Mouse (Mus musculus): ENCODE results near the gene Hs3st2. TPM values are rescaled to one million over a fixed set of nuclear protein-coding genes. Genes with fewer than 3 reads are reported as not detected.
A peak's percentile ranks its signal among the peaks of the same experiment; 100 is the strongest.

Hs3st2 gene
- polyA plus RNA-seq, 1 experiment from 2014 or later = not detected

GRCm38 (mm10) chr7:121489401-121489800 lies 97.7 kb downstream of the Hs3st2 start:
- Histone ChIP-seq H3K9ac (replicated peaks; ENCODE audit: low read depth) (no peak overlapping the region), H3K27me3 (replicated peaks; ENCODE audit: insufficient read depth, low read length) (no peaks in the 10 kb centered on the region), H3K27ac (ENCODE audit: low read length) (no peak overlapping the region), H3K9me3 (ENCODE audit: low read length) (no peaks in the 10 kb centered on the region), H3K4me2 (replicated peaks; ENCODE audit: low read depth, low read length) (no peak overlapping the region), H3K4me1 (ENCODE audit: insufficient read depth, low read depth, low read length) (no peaks in the 10 kb centered on the region), H3K36me3 (ENCODE audit: insufficient read depth, low read length) (no peaks in the 10 kb centered on the region), H3K4me3 (ENCODE audit: low read depth, low read length) (no peak overlapping the region)
- WGBS = 56% methylated on average over 9 of the region's 9 CpGs
- TF ChIP-seq CTCF (IDR thresholded peaks at IDR 0.05) (no peak), EP300 (IDR thresholded peaks at IDR 0.05) (no peak)
- ATAC-seq (no peak), DNase-seq (ENCODE audit: low spot score) (no peak)

- Histone ChIP-seq H3K9ac (replicated peaks; ENCODE audit: low read depth) (no peak overlapping the region), H3K27me3 (replicated peaks; ENCODE audit: insufficient read depth, low read length) (no peaks in the 10 kb centered on the region), H3K4me3 (ENCODE audit: low read depth, low read length) (no peak overlapping the region), H3K4me1 (ENCODE audit: insufficient read depth, low read depth, low read length) (no peaks in the 10 kb centered on the region), H3K27ac (ENCODE audit: low read length) (no peak overlapping the region), H3K36me3 (ENCODE audit: insufficient read depth, low read length) (no peaks in the 10 kb centered on the region), H3K9me3 (ENCODE audit: low read length) (no peaks in the 10 kb centered on the region), H3K4me2 (replicated peaks; ENCODE audit: low read depth, low read length) (no peak overlapping the region)
- TF ChIP-seq CTCF (IDR thresholded peaks at IDR 0.05) (no peak), EP300 (IDR thresholded peaks at IDR 0.05) (no peak)
- 51% methylated on average over 3 of the region's 3 CpGs for WGBS
- DNase-seq (ENCODE audit: low spot score) = no peak
- no peak for ATAC-seq
These were observed 99.9 kb downstream of the Hs3st2 start for GRCm38 (mm10) chr7:121491455-121492005.

GRCm38 (mm10) chr7:121500516-121500915 lies 108.9 kb downstream of the Hs3st2 start:
- DNase-seq (ENCODE audit: low spot score) = no peak
- Histone ChIP-seq H3K36me3 (ENCODE audit: insufficient read depth, low read length) (no peaks in the 10 kb centered on the region), H3K27me3 (replicated peaks; ENCODE audit: insufficient read depth, low read length) (no peaks in the 10 kb centered on the region), H3K9me3 (ENCODE audit: low read length) (no peaks in the 10 kb centered on the region), H3K9ac (replicated peaks; ENCODE audit: low read depth) (no peak overlapping the region), H3K4me2 (replicated peaks; ENCODE audit: low read depth, low read length) (no peak overlapping the region), H3K4me1 (ENCODE audit: insufficient read depth, low read depth, low read length) (no peaks in the 10 kb centered on the region), H3K27ac (ENCODE audit: low read length) (no peak overlapping the region), H3K4me3 (ENCODE audit: low read depth, low read length) (no peak overlapping the region)
- 82% methylated on average over 17 of the region's 17 CpGs for WGBS
- TF ChIP-seq CTCF (IDR thresholded peaks at IDR 0.05) (no peak), EP300 (IDR thresholded peaks at IDR 0.05) (no peak)
- no peak for ATAC-seq

GRCm38 (mm10) chr7:121501666-121502065 lies 110.0 kb downstream of the Hs3st2 start:
- no peak for ATAC-seq
- no peak for DNase-seq (ENCODE audit: low spot score)
- no peaks in the 10 kb centered on the region for H3K9me3 ChIP-seq (ENCODE audit: low read length)
- no peaks in the 10 kb centered on the region for H3K36me3 ChIP-seq (ENCODE audit: insufficient read depth, low read length)
- H3K9ac ChIP-seq (replicated peaks; ENCODE audit: low read depth) = no peak overlapping the region
- H3K27ac ChIP-seq (ENCODE audit: low read length) = no peak overlapping the region
- H3K4me2 ChIP-seq (replicated peaks; ENCODE audit: low read depth, low read length) = no peak overlapping the region
- no peaks in the 10 kb centered on the region for H3K27me3 ChIP-seq (replicated peaks; ENCODE audit: insufficient read depth, low read length)
- 64% methylated on average over 10 of the region's 10 CpGs for WGBS
- no peak overlapping the region for H3K4me3 ChIP-seq (ENCODE audit: low read depth, low read length)
- TF ChIP-seq CTCF (IDR thresholded peaks at IDR 0.05) (no peak), EP300 (IDR thresholded peaks at IDR 0.05) (no peak)
- H3K4me1 ChIP-seq (ENCODE audit: insufficient read depth, low read depth, low read length) = no peaks in the 10 kb centered on the region

- Histone ChIP-seq H3K4me3 (ENCODE audit: low read depth, low read length) (no peak overlapping the region), H3K4me1 (ENCODE audit: insufficient read depth, low read depth, low read length) (no peaks in the 10 kb centered on the region), H3K27me3 (replicated peaks; ENCODE audit: insufficient read depth, low read length) (no peaks in the 10 kb centered on the region), H3K27ac (ENCODE audit: low read length) (no peak overlapping the region), H3K9me3 (ENCODE audit: low read length) (no peaks in the 10 kb centered on the region), H3K9ac (replicated peaks; ENCODE audit: low read depth) (no peak overlapping the region), H3K4me2 (replicated peaks; ENCODE audit: low read depth, low read length) (no peak overlapping the region), H3K36me3 (ENCODE audit: insufficient read depth, low read length) (no peaks in the 10 kb centered on the region)
- no peak for DNase-seq (ENCODE audit: low spot score)
- ATAC-seq = no peak
- WGBS = 51% methylated on average over 3 of the region's 3 CpGs
- no peak for TF ChIP-seq EP300 (IDR thresholded peaks at IDR 0.05)
- no peak for TF ChIP-seq CTCF (IDR thresholded peaks at IDR 0.05)
These were observed 125.1 kb downstream of the Hs3st2 start for GRCm38 (mm10) chr7:121516727-121517126.

GRCm38 (mm10) chr7:121517165-121517591 lies 125.5 kb downstream of the Hs3st2 start:
- ATAC-seq (peak; percentile 30; the same call in 1 of the 2 replicates), DNase-seq (ENCODE audit: low spot score) (no peak)
- 55% methylated on average over 3 of the region's 3 CpGs for WGBS
- no peak overlapping the region for H3K27ac ChIP-seq (ENCODE audit: low read length)
- no peak overlapping the region for H3K9ac ChIP-seq (replicated peaks; ENCODE audit: low read depth)
- H3K4me1 ChIP-seq (ENCODE audit: insufficient read depth, low read depth, low read length) = no peaks in the 10 kb centered on the region
- TF ChIP-seq CTCF (IDR thresholded peaks at IDR 0.05) (no peak), EP300 (IDR thresholded peaks at IDR 0.05) (no peak)
- H3K36me3 ChIP-seq (ENCODE audit: insufficient read depth, low read length) = no peaks in the 10 kb centered on the region
- no peaks in the 10 kb centered on the region for H3K27me3 ChIP-seq (replicated peaks; ENCODE audit: insufficient read depth, low read length)
- H3K4me3 ChIP-seq (ENCODE audit: low read depth, low read length) = no peak overlapping the region
- H3K9me3 ChIP-seq (ENCODE audit: low read length) = no peaks in the 10 kb centered on the region
- no peak overlapping the region for H3K4me2 ChIP-seq (replicated peaks; ENCODE audit: low read depth, low read length)

GRCm38 (mm10) chr7:121522125-121522524 lies 130.5 kb downstream of the Hs3st2 start:
- Histone ChIP-seq H3K4me1 (ENCODE audit: insufficient read depth, low read depth, low read length) (no peaks in the 10 kb centered on the region), H3K9me3 (ENCODE audit: low read length) (0 out of 2 replicates have a peak, but pooled peaks cover 2% of the 10 kb centered on the region), H3K4me3 (ENCODE audit: low read depth, low read length) (no peak overlapping the region), H3K4me2 (replicated peaks; ENCODE audit: low read depth, low read length) (no peak overlapping the region), H3K27ac (ENCODE audit: low read length) (no peak overlapping the region), H3K9ac (replicated peaks; ENCODE audit: low read depth) (no peak overlapping the region), H3K27me3 (replicated peaks; ENCODE audit: insufficient read depth, low read length) (no peaks in the 10 kb centered on the region), H3K36me3 (ENCODE audit: insufficient read depth, low read length) (no peaks in the 10 kb centered on the region)
- DNase-seq (ENCODE audit: low spot score) (no peak), ATAC-seq (no peak)
- TF ChIP-seq CTCF (IDR thresholded peaks at IDR 0.05) = no peak
- TF ChIP-seq EP300 (IDR thresholded peaks at IDR 0.05) = no peak
- WGBS = 82% methylated on average over 3 of the region's 3 CpGs

All from lung, postnatal 0 days (tissue).